Mouse (Mus musculus) midbrain, embryonic 12.5 days (tissue): Measurements from ENCODE around the gene Sec31a. TPM values are rescaled to one million over a fixed set of nuclear protein-coding genes. Genes with fewer than 3 reads are reported as not detected.

Experiments used
- ATAC-seq: fragments of 200-750 bp; cut with Nextera tagmentation; 2 replicates; pipeline ENCODE4 v1.8.0; 2017; ENCODE audit warnings: low read depth, moderate TSS enrichment, moderate library complexity; ENCODE audit not compliant: low FRiP score
- H3K27ac ChIP-seq: fragments of 300-500 bp; sonication (generic); replicated peaks from 2 replicates; pipeline ENCODE4 v1.5.1; 2016; ENCODE audit warnings: mild to moderate bottlenecking
- H3K27me3 ChIP-seq: fragments of 300-500 bp; sonication (generic); 2 replicates; pipeline ENCODE4 v1.6.1; 2016; ENCODE audit warnings: mild to moderate bottlenecking
- H3K36me3 ChIP-seq: fragments of 300-500 bp; sonication (generic); 2 replicates; pipeline ENCODE4 v1.6.1; 2016
- H3K4me1 ChIP-seq: fragments of 300-500 bp; sonication (generic); 2 replicates; pipeline ENCODE4 v1.6.1; 2016
- H3K4me2 ChIP-seq: fragments of 300-500 bp; sonication (generic); replicated peaks from 2 replicates; pipeline ENCODE4 v1.6.1; 2016; ENCODE audit warnings: mild to moderate bottlenecking, moderate library complexity
- H3K4me3 ChIP-seq: fragments of 300-500 bp; sonication (generic); 2 replicates; pipeline ENCODE4 v1.5.1; 2016; ENCODE audit warnings: mild to moderate bottlenecking
- H3K9ac ChIP-seq: fragments of 300-500 bp; sonication (generic); replicated peaks from 2 replicates; pipeline ENCODE4 v1.6.1; 2016; ENCODE audit warnings: mild to moderate bottlenecking, moderate library complexity
- H3K9me3 ChIP-seq: fragments of 300-500 bp; sonication (generic); 2 replicates; pipeline ENCODE4 v1.6.1; 2016; ENCODE audit warnings: mild to moderate bottlenecking
- WGBS: fragments of 180-500 bp; shearing (Covaris S2); methylation state at CpG from one replicate; pipeline ENCODE4 v1.1.7; 2016; 5-methylcytosine and 5-hydroxymethylcytosine counted together
- polyA plus RNA-seq: library from polyadenylated mRNA; unstranded; fragments of >200 nt; fragmentation: Nextera tagmentation; extraction: Ambion mirVana; gene quantifications from 2 replicates; pipeline ENCODE4 v1.2.1, GENCODE M21; 2016

Gene Sec31a
- 101 and 108 TPM in 2 replicates for polyA plus RNA-seq

GRCm38 (mm10) chr5:100415761-100416590 lies at the start of gene Sec31a:
Gene Sec31a, minus strand, starts transcription at chr5:100416234.
- WGBS, result under 1% methylated on average over 77 of the region's 82 CpGs
- peak within 1 kb of the TSS; percentile 64 for H3K4me3 ChIP-seq
- H3K9me3 ChIP-seq, result no peaks in the 10 kb centered on the region
- peak; percentile 98 for ATAC-seq
- H3K36me3 ChIP-seq, result peaks cover 30% of the 10 kb centered on the region
- peaks cover 13% of the 10 kb centered on the region; the same call in 1 of the 2 replicates for H3K4me1 ChIP-seq
- H3K27ac ChIP-seq, result peak within 1 kb of the TSS; percentile 90
- peak within 1 kb of the TSS; percentile 84 for H3K9ac ChIP-seq
- H3K27me3 ChIP-seq, result no peaks in the 10 kb centered on the region
- peak within 1 kb of the TSS; percentile 68 for H3K4me2 ChIP-seq

GRCm38 (mm10) chr5:100462374-100462773 lies 46.3 kb upstream of the Sec31a start:
- Histone ChIP-seq H3K4me3 (no peak overlapping the region), H3K4me1 (no peaks in the 10 kb centered on the region), H3K36me3 (peaks cover 42% of the 10 kb centered on the region), H3K27ac (no peak overlapping the region), H3K27me3 (no peaks in the 10 kb centered on the region), H3K9ac (no peak overlapping the region), H3K9me3 (no peaks in the 10 kb centered on the region), H3K4me2 (no peak overlapping the region)
- ATAC-seq, result no peak
- 96% methylated on average over 2 of the region's 2 CpGs for whole genome bisulfite sequencing

GRCm38 (mm10) chr5:100461526-100461925 lies 45.5 kb upstream of the Sec31a start:
- H3K4me3 ChIP-seq, result no peak overlapping the region
- H3K27ac ChIP-seq, result no peak overlapping the region
- no peak for ATAC-seq
- H3K9me3 ChIP-seq, result no peaks in the 10 kb centered on the region
- H3K4me1 ChIP-seq, result no peaks in the 10 kb centered on the region
- no peaks in the 10 kb centered on the region for H3K27me3 ChIP-seq
- H3K9ac ChIP-seq, result no peak overlapping the region
- peaks cover 44% of the 10 kb centered on the region for H3K36me3 ChIP-seq
- WGBS, result 93% methylated on average over 9 of the region's 9 CpGs
- no peak overlapping the region for H3K4me2 ChIP-seq

- H3K4me3 ChIP-seq, result no peak overlapping the region
- no peaks in the 10 kb centered on the region for H3K4me1 ChIP-seq
- H3K36me3 ChIP-seq, result peaks cover 43% of the 10 kb centered on the region
- H3K9me3 ChIP-seq, result no peaks in the 10 kb centered on the region
- H3K27me3 ChIP-seq, result no peaks in the 10 kb centered on the region
- no peak overlapping the region for H3K4me2 ChIP-seq
- no peak overlapping the region for H3K27ac ChIP-seq
- H3K9ac ChIP-seq, result no peak overlapping the region
- ATAC-seq, result no peak
- WGBS, result 92% methylated on average over 5 of the region's 5 CpGs
Measured at GRCm38 (mm10) chr5:100459468-100459867, 43.4 kb upstream of the Sec31a start.

GRCm38 (mm10) chr5:100451871-100452270 lies 35.8 kb upstream of the Sec31a start:
- Histone ChIP-seq H3K27ac (no peak overlapping the region), H3K9me3 (no peaks in the 10 kb centered on the region), H3K9ac (no peak overlapping the region), H3K27me3 (no peaks in the 10 kb centered on the region), H3K36me3 (peaks cover 56% of the 10 kb centered on the region), H3K4me3 (no peak overlapping the region), H3K4me1 (no peaks in the 10 kb centered on the region), H3K4me2 (no peak overlapping the region)
- WGBS, result 79% methylated on average over 2 of the region's 2 CpGs
- no peak for ATAC-seq

GRCm38 (mm10) chr5:100438796-100439195 lies 22.8 kb upstream of the Sec31a start:
- Histone ChIP-seq H3K4me3 (no peak overlapping the region), H3K9me3 (no peaks in the 10 kb centered on the region), H3K9ac (no peak overlapping the region), H3K4me2 (no peak overlapping the region), H3K27me3 (no peaks in the 10 kb centered on the region), H3K27ac (no peak overlapping the region), H3K4me1 (no peaks in the 10 kb centered on the region), H3K36me3 (peaks cover 11% of the 10 kb centered on the region)
- no peak for ATAC-seq
- WGBS, result 94% methylated on average over 14 of the region's 14 CpGs

DNA sequence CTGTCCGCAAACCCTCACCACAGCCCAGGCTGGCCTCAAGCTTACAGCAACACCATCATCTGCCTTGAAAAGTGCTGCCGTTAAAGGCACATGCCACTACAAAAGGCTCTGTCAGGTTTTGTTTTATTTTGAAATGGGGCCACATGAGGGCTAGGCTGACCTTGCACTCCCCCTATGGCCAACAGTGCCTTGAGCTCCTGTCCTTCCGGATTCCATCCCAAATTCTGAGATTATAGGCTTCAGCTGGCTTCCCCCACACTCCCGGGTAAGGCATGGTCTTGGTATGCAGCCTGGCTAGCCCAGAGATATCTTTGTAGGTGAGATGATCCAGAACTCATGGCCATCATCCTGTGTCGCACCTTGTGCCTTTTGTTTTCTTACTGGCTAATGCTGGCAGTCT lies 21.9 kb upstream of the Sec31a start:
- 91% methylated on average over 5 of the region's 5 CpGs for WGBS
- H3K9me3 ChIP-seq, result no peaks in the 10 kb centered on the region
- no peaks in the 10 kb centered on the region for H3K4me1 ChIP-seq
- H3K27ac ChIP-seq, result no peak overlapping the region
- peaks cover 11% of the 10 kb centered on the region for H3K36me3 ChIP-seq
- H3K4me2 ChIP-seq, result no peak overlapping the region
- H3K27me3 ChIP-seq, result no peaks in the 10 kb centered on the region
- ATAC-seq, result no peak
- no peak overlapping the region for H3K4me3 ChIP-seq
- no peak overlapping the region for H3K9ac ChIP-seq

GRCm38 (mm10) chr5:100437086-100437485 lies 21.1 kb upstream of the Sec31a start:
- no peak overlapping the region for H3K9ac ChIP-seq
- H3K9me3 ChIP-seq, result no peaks in the 10 kb centered on the region
- H3K4me1 ChIP-seq, result no peaks in the 10 kb centered on the region
- H3K27me3 ChIP-seq, result no peaks in the 10 kb centered on the region
- 97% methylated on average over 4 of the region's 4 CpGs for WGBS
- no peak overlapping the region for H3K27ac ChIP-seq
- ATAC-seq, result no peak
- H3K4me3 ChIP-seq, result no peak overlapping the region
- H3K36me3 ChIP-seq, result peaks cover 11% of the 10 kb centered on the region
- no peak overlapping the region for H3K4me2 ChIP-seq

DNA sequence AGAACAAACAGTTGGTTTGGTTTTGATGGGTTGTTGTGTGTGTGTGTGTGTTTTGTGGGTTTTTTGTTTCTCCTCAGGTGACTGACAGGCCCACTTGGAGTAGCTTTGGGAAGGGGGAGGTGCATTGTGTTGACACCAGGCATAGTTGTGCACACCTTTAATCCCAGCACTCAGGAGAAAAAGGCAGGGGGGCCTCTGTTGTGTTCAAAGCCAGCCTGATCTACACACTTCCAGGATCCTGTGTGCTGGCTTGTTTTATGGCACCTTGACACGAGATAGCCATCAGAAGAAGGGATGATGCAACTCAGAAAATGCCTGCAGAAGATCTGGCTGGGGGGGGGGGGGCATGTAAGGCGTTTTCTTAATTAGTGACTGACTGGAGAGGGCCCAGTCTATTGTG lies 14.9 kb upstream of the Sec31a start:
- Histone ChIP-seq H3K4me1 (peaks cover 30% of the 10 kb centered on the region), H3K27me3 (no peaks in the 10 kb centered on the region), H3K4me2 (no peak overlapping the region), H3K9ac (no peak overlapping the region), H3K9me3 (no peaks in the 10 kb centered on the region), H3K27ac (no peak overlapping the region), H3K36me3 (peaks cover 21% of the 10 kb centered on the region), H3K4me3 (no peak overlapping the region)
- WGBS, result 75% methylated on average over 2 of the region's 2 CpGs
- ATAC-seq, result no peak

DNA sequence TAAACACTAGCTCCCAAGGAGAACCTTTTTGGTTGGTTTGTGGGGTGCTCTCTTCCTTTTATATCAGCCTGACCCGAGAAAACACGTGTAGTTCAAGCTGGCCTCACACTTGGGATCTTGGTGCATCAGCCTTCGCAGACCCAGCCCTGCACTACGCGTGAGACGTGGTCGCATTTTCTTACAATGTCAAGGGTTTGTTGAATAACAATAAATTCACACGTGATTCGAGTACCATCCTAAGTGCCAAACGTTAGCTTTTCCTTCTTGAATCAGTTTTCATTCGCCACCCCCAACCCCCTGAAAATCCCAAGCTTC lies 14.0 kb upstream of the Sec31a start:
- peak; percentile 1; the same call in 1 of the 2 replicates for ATAC-seq
- 4% methylated on average over 11 of the region's 11 CpGs for WGBS
- peak overlapping the region; percentile 80 for H3K9ac ChIP-seq
- H3K4me1 ChIP-seq, result peaks cover 38% of the 10 kb centered on the region
- no peaks in the 10 kb centered on the region for H3K9me3 ChIP-seq
- peaks cover 30% of the 10 kb centered on the region for H3K36me3 ChIP-seq
- H3K4me2 ChIP-seq, result peak overlapping the region; percentile 73
- H3K27me3 ChIP-seq, result no peaks in the 10 kb centered on the region
- H3K27ac ChIP-seq, result peak overlapping the region; percentile 91
- H3K4me3 ChIP-seq, result peak overlapping the region; percentile 81

DNA sequence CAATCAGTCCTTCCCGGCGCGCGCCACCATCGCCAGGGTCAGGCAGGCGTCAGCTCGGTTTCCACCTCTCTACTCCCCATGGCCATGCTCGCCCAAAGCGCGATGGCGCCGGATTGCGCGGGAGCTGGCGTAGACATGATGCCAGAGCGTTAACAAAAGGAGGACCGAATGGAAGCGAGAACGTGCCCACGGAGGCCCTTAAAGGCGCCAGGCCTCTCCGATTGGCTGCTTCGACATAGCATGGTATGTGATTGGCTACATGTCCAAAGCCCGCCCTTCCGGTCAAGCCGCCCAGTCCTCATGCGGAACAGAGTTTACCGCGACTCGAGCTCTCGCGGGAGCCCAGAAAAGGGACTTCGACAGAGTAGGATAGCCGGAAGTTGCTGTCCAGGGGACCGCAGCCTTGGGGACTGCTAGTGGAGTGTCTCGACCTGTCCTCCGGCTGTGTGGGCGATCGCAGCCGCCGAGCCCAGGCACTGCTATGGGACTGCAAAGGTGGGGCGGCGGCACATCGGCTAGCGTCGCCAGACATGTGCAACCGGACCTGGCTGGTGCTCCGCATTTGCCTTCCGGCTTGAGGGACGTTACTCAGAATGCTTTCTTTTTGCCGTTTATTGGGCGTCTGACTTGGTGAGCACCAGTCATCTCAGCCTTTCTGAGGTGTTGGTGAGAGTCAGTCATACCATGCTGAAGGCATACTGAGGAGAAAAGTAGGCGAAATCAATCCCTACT lies 13.5 kb upstream of the Sec31a start:
- no peaks in the 10 kb centered on the region for H3K27me3 ChIP-seq
- peaks cover 35% of the 10 kb centered on the region for H3K36me3 ChIP-seq
- H3K27ac ChIP-seq, result peak overlapping the region; percentile 91
- ATAC-seq, result peak; percentile 99
- H3K9ac ChIP-seq, result peak overlapping the region; percentile 91
- peak overlapping the region; percentile 81 for H3K4me3 ChIP-seq
- peaks cover 43% of the 10 kb centered on the region for H3K4me1 ChIP-seq
- under 1% methylated on average over 53 of the region's 53 CpGs for WGBS
- peak overlapping the region; percentile 95 for H3K4me2 ChIP-seq
- no peaks in the 10 kb centered on the region for H3K9me3 ChIP-seq

DNA sequence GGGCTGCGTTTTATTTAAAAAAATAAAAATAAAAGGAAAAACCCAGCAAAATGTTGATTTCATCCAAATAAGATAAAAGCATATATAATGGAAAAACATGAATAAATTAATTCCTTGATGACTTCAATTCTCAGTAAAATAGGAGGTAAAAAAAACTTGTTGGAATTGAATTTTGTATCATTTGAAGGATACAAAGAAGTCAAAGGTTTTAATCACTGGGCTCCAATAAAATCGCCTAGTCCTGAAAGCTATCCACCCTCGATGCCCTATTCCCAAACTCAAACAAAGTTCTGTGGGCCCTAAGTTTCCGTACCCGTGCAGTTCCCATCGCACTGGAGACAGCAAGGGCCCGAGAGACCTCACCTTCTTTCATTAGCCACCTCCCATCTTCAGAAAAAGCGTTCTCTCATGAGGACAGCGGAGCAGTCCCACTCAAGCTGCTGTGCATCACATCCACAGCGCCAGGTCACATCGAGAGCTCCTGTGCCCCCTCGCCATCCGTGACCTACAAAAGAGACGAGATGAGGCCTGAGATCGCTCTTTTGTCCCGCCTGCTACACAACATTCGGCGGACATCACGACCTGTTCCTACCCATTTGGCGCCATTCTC lies 12.8 kb upstream of the Sec31a start:
- under 1% methylated on average over 20 of the region's 20 CpGs for WGBS
- H3K36me3 ChIP-seq, result peaks cover 42% of the 10 kb centered on the region
- H3K27ac ChIP-seq, result peak overlapping the region; percentile 91
- H3K27me3 ChIP-seq, result no peaks in the 10 kb centered on the region
- peaks cover 49% of the 10 kb centered on the region for H3K4me1 ChIP-seq
- peak overlapping the region; percentile 91 for H3K9ac ChIP-seq
- peak overlapping the region; percentile 95 for H3K4me2 ChIP-seq
- ATAC-seq, result no peak
- H3K4me3 ChIP-seq, result peak overlapping the region; percentile 81
- H3K9me3 ChIP-seq, result no peaks in the 10 kb centered on the region
